Mouse (Mus musculus): Measurements from ENCODE around the gene Ncln. TPM values are rescaled to one million over a fixed set of nuclear protein-coding genes. Genes with fewer than 3 reads are reported as not detected.

The Ncln gene
- polyA plus RNA-seq, 1 experiment from 2014 or later: 51.8 TPM

- 70% methylated on average over 6 of the region's 6 CpGs for WGBS
- Histone ChIP-seq H3K9ac (replicated peaks; ENCODE audit: low read length) (no peak overlapping the region), H3K4me3 (replicated peaks; ENCODE audit: low read depth, low read length) (no peak overlapping the region), H3K27ac (replicated peaks; ENCODE audit: low read depth, low read length) (no peak overlapping the region), H3K4me1 (ENCODE audit: control insufficient read depth, insufficient read depth, low read length) (no peaks in the 10 kb centered on the region), H3K9me3 (ENCODE audit: control insufficient read depth, low read length) (no peaks in the 10 kb centered on the region), H3K4me2 (ENCODE audit: low read length) (no peak overlapping the region), H3K27me3 (ENCODE audit: control insufficient read depth, insufficient read depth, low read length) (no peaks in the 10 kb centered on the region), H3K36me3 (ENCODE audit: control insufficient read depth, insufficient read depth, low read length) (0 out of 2 replicates have a peak, but pooled peaks cover 2% of the 10 kb centered on the region)
- no peak for ATAC-seq (ENCODE audit: low FRiP score, low TSS enrichment)
- no peak for DNase-seq
Measured at GRCm38 (mm10) chr10:81523142-81523541, 26.9 kb upstream of the Ncln start.

DNA sequence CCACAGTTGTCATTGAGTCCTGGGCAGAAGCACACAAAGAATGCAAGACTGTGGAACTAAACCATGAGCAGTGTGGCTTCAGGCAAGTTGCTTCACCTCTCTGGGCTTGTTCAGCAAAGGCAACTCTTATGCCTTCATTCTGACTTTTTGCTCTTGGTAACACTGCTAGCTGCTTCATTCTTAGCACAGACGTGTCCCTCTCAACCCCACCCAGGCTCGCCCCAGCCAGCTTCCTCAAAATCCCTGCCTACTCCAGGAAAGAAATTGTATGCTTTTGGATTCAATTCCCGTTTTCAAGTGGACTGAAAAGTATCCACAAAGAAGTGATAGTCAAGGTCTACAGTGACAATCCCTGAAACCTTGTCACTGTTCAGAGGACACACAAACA, 23.8 kb upstream of the Ncln start:
- Histone ChIP-seq H3K9me3 (ENCODE audit: control insufficient read depth, low read length) (no peaks in the 10 kb centered on the region), H3K27me3 (ENCODE audit: control insufficient read depth, insufficient read depth, low read length) (no peaks in the 10 kb centered on the region), H3K4me1 (ENCODE audit: control insufficient read depth, insufficient read depth, low read length) (no peaks in the 10 kb centered on the region), H3K36me3 (ENCODE audit: control insufficient read depth, insufficient read depth, low read length) (no peaks in the 10 kb centered on the region), H3K27ac (replicated peaks; ENCODE audit: low read depth, low read length) (no peak overlapping the region), H3K9ac (replicated peaks; ENCODE audit: low read length) (no peak overlapping the region), H3K4me2 (ENCODE audit: low read length) (no peak overlapping the region), H3K4me3 (replicated peaks; ENCODE audit: low read depth, low read length) (no peak overlapping the region)
- 80% methylated on average over 3 of the region's 3 CpGs for WGBS
- ATAC-seq (ENCODE audit: low FRiP score, low TSS enrichment) (no peak), DNase-seq (no peak)

GRCm38 (mm10) chr10:81519227-81519977, 23.2 kb upstream of the Ncln start:
- no peak overlapping the region for H3K27ac ChIP-seq (replicated peaks; ENCODE audit: low read depth, low read length)
- H3K27me3 ChIP-seq (ENCODE audit: control insufficient read depth, insufficient read depth, low read length): no peaks in the 10 kb centered on the region
- ATAC-seq (ENCODE audit: low FRiP score, low TSS enrichment): no peak
- H3K4me3 ChIP-seq (replicated peaks; ENCODE audit: low read depth, low read length): no peak overlapping the region
- no peaks in the 10 kb centered on the region for H3K4me1 ChIP-seq (ENCODE audit: control insufficient read depth, insufficient read depth, low read length)
- no peak overlapping the region for H3K4me2 ChIP-seq (ENCODE audit: low read length)
- no peaks in the 10 kb centered on the region for H3K36me3 ChIP-seq (ENCODE audit: control insufficient read depth, insufficient read depth, low read length)
- no peak overlapping the region for H3K9ac ChIP-seq (replicated peaks; ENCODE audit: low read length)
- H3K9me3 ChIP-seq (ENCODE audit: control insufficient read depth, low read length): no peaks in the 10 kb centered on the region
- DNase-seq: no peak
- 92% methylated on average over 6 of the region's 6 CpGs for WGBS

DNA sequence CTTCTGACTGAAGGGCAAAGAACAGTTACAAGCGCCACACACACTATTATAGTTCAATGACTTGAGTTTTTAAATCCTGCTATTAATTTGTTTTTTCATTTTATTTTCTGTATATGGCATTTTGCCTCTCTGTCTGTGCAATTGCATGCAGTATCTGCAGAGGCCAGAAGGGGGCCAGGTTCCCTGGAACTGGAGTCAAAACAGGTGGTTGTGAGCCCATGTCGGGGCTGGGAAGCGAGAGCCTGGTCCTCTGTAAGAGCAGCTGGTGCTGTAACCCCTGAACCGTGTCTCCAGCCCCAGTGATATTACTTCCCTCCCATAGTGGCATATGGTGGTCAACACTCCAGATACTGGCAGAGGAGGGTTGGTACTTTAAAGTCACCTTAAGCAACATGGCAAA, 22.4 kb upstream of the Ncln start:
- no peaks in the 10 kb centered on the region for H3K9me3 ChIP-seq (ENCODE audit: control insufficient read depth, low read length)
- no peak overlapping the region for H3K9ac ChIP-seq (replicated peaks; ENCODE audit: low read length)
- H3K27me3 ChIP-seq (ENCODE audit: control insufficient read depth, insufficient read depth, low read length): no peaks in the 10 kb centered on the region
- ATAC-seq (ENCODE audit: low FRiP score, low TSS enrichment): no peak
- no peak overlapping the region for H3K27ac ChIP-seq (replicated peaks; ENCODE audit: low read depth, low read length)
- H3K4me1 ChIP-seq (ENCODE audit: control insufficient read depth, insufficient read depth, low read length): no peaks in the 10 kb centered on the region
- H3K4me3 ChIP-seq (replicated peaks; ENCODE audit: low read depth, low read length): no peak overlapping the region
- H3K4me2 ChIP-seq (ENCODE audit: low read length): no peak overlapping the region
- WGBS: 12% methylated on average over 4 of the region's 4 CpGs
- H3K36me3 ChIP-seq (ENCODE audit: control insufficient read depth, insufficient read depth, low read length): no peaks in the 10 kb centered on the region
- peak; percentile 79 for DNase-seq

DNA sequence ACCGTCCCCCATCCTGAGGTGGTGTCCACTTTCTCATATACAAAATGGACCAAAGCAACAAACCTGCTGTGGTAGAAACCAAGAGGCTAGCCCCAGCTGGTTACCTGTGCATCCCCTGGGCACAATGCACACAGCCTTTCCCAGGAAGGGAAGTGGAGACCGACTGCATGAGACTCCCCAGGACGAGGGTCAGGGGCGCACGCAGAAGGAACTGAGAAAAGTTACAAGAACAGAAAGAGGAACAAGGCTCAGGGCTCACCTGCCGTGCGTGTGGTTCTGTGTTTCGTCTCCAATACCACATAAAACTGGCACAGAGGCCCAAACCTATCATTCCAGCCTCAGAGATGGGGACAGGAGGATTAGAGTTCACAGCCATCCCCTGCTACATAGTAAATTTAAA, 21.0 kb upstream of the Ncln start:
- H3K27me3 ChIP-seq (ENCODE audit: control insufficient read depth, insufficient read depth, low read length): no peaks in the 10 kb centered on the region
- no peaks in the 10 kb centered on the region for H3K36me3 ChIP-seq (ENCODE audit: control insufficient read depth, insufficient read depth, low read length)
- H3K4me2 ChIP-seq (ENCODE audit: low read length): no peak overlapping the region
- DNase-seq (no peak), ATAC-seq (ENCODE audit: low FRiP score, low TSS enrichment) (no peak)
- H3K9ac ChIP-seq (replicated peaks; ENCODE audit: low read length): no peak overlapping the region
- no peak overlapping the region for H3K27ac ChIP-seq (replicated peaks; ENCODE audit: low read depth, low read length)
- H3K4me1 ChIP-seq (ENCODE audit: control insufficient read depth, insufficient read depth, low read length): no peaks in the 10 kb centered on the region
- no peak overlapping the region for H3K4me3 ChIP-seq (replicated peaks; ENCODE audit: low read depth, low read length)
- H3K9me3 ChIP-seq (ENCODE audit: control insufficient read depth, low read length): no peaks in the 10 kb centered on the region
- 84% methylated on average over 8 of the region's 8 CpGs for WGBS

- ATAC-seq (ENCODE audit: low FRiP score, low TSS enrichment) (no peak), DNase-seq (no peak)
- Histone ChIP-seq H3K9me3 (ENCODE audit: control insufficient read depth, low read length) (no peaks in the 10 kb centered on the region), H3K27me3 (ENCODE audit: control insufficient read depth, insufficient read depth, low read length) (no peaks in the 10 kb centered on the region), H3K4me3 (replicated peaks; ENCODE audit: low read depth, low read length) (no peak overlapping the region), H3K4me2 (ENCODE audit: low read length) (no peak overlapping the region), H3K4me1 (ENCODE audit: control insufficient read depth, insufficient read depth, low read length) (no peaks in the 10 kb centered on the region), H3K27ac (replicated peaks; ENCODE audit: low read depth, low read length) (no peak overlapping the region), H3K9ac (replicated peaks; ENCODE audit: low read length) (no peak overlapping the region), H3K36me3 (ENCODE audit: control insufficient read depth, insufficient read depth, low read length) (no peaks in the 10 kb centered on the region)
- WGBS: 82% methylated on average over 5 of the region's 5 CpGs
Measured at GRCm38 (mm10) chr10:81513798-81514197, 17.6 kb upstream of the Ncln start.

DNA sequence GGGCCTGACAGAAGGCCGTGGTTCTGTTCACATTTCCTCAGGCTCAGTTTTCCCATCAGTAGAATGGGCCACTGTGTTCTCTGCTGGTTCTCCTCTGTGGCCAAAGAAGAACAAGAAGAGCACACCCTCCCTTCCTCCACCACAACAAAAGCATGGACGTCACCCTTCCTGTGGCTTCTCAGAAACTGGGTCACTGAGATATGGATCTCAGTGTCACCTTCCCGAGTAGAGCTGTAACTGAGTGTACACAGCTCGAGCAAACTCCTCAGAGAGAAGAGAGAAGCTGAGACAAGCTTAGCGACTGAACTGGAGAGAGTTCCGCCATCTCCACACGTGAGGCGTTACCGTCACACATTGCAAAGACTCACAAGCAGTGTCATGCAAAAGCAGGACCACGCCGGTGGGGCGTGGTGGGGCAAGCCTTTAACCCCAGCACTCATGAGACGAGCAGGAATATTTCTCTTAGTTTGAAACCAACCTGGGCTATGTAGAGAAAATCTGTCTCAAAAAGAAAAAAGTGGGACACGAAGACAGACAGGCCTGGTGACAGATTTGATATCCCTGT, 14.1 kb upstream of the Ncln start:
- H3K27ac ChIP-seq (replicated peaks; ENCODE audit: low read depth, low read length): no peak overlapping the region
- H3K27me3 ChIP-seq (ENCODE audit: control insufficient read depth, insufficient read depth, low read length): no peaks in the 10 kb centered on the region
- ATAC-seq (ENCODE audit: low FRiP score, low TSS enrichment) (no peak), DNase-seq (no peak)
- no peak overlapping the region for H3K9ac ChIP-seq (replicated peaks; ENCODE audit: low read length)
- H3K9me3 ChIP-seq (ENCODE audit: control insufficient read depth, low read length): no peaks in the 10 kb centered on the region
- H3K4me1 ChIP-seq (ENCODE audit: control insufficient read depth, insufficient read depth, low read length): no peaks in the 10 kb centered on the region
- no peaks in the 10 kb centered on the region for H3K36me3 ChIP-seq (ENCODE audit: control insufficient read depth, insufficient read depth, low read length)
- no peak overlapping the region for H3K4me2 ChIP-seq (ENCODE audit: low read length)
- H3K4me3 ChIP-seq (replicated peaks; ENCODE audit: low read depth, low read length): no peak overlapping the region
- 80% methylated on average over 14 of the region's 14 CpGs for WGBS

GRCm38 (mm10) chr10:81507691-81508489, 11.7 kb upstream of the Ncln start:
- H3K4me2 ChIP-seq (ENCODE audit: low read length): no peak overlapping the region
- 80% methylated on average over 13 of the region's 13 CpGs for WGBS
- no peak overlapping the region for H3K27ac ChIP-seq (replicated peaks; ENCODE audit: low read depth, low read length)
- H3K9me3 ChIP-seq (ENCODE audit: control insufficient read depth, low read length): no peaks in the 10 kb centered on the region
- H3K9ac ChIP-seq (replicated peaks; ENCODE audit: low read length): no peak overlapping the region
- H3K27me3 ChIP-seq (ENCODE audit: control insufficient read depth, insufficient read depth, low read length): no peaks in the 10 kb centered on the region
- no peaks in the 10 kb centered on the region for H3K4me1 ChIP-seq (ENCODE audit: control insufficient read depth, insufficient read depth, low read length)
- no peak overlapping the region for H3K4me3 ChIP-seq (replicated peaks; ENCODE audit: low read depth, low read length)
- no peaks in the 10 kb centered on the region for H3K36me3 ChIP-seq (ENCODE audit: control insufficient read depth, insufficient read depth, low read length)
- no peak for ATAC-seq (ENCODE audit: low FRiP score, low TSS enrichment)
- no peak for DNase-seq
